Mouse (Mus musculus) mouse trophoblast stem cell (cell line): ENCODE data around the gene Gm20518.

Experiments used
- in situ Hi-C, 2 experiments: fragments of 300-500 bp; cut with MseI, MboI; formaldehyde crosslinking; loops; 2 replicates in 1 of 2; 3 replicates in 1 of 2; pipeline ENCODE4 v1.15.1; 2025

The Gm20518 gene

DNA sequence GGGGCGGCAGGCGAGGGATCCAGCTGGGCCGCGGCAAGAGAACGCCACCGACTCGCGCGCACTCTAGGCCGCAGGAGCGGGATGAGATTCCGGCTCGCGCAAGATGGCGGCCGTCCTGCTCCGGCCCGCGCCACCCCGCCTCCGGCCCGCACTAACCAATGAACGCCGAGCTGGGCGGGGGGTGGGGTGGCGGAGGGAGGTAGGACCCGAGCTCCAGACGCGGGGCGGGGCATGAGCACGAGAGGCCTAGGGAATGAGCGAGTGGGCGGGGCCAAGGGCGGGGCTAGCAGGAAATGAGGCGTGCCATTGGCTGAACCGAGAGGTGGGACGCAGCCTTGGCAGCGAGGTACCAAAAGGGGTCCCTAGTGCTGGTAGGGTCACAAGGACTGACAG, at the start of gene Gm20518:
TSS of gene Gm20518 (minus strand) at position 105 of the 393 bp plus-strand sequence.
- in situ Hi-C loops, result no loop called here

DNA sequence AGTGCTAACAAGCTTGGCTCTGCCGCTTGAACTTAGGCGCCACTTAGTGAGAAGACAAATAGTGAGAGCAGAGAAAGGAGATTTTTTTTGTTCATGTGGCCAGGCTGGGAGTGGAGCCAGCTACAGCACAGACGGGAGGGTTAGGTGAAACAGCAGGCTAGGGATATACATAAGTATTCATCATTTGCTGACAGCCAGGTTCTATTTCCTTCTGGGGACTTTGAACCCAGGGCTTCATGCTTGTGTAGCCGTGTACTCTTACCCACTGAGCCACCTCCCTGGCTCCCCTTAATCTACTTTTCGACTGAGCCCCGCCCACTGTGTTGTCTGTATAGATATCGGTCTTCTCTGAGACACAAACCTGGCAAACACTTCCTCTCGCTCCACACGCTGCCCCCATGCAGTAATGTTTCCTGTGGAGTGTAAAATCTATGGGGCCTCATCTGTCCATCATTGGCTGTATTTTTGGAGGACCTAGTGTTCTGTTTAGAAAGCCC, 47.8 kb upstream of the Gm20518 start:
- in situ Hi-C loops, result loop anchor here in 1 of 2 experiments (10.0 kb wide), 1 partner anchor 105 kb away; no protein-coding TSS in a partner anchor

DNA sequence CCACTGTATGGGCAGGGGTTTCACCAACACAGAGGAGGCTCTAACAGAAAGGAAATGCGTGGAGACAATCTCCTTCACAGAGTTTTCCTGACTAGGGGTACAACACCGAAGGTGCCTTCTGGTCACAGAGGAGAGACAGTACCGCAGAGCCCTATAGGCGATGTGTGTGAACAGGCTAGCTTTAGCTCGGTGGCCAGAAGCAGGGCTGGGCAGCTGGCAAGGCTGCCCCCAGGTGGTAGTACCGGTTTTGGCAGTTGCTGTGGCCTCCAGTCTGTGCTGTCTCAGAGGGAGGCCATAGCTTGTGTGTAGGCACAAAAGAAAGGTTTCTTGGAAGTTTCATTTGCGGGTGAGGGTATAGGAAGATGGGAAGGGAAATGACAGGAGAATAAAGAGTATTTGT, 47.4 kb upstream of the Gm20518 start:
- in situ Hi-C loops, result loop anchor here in 1 of 2 experiments (10.0 kb wide), 1 partner anchor 106 kb away; no protein-coding TSS in a partner anchor

DNA sequence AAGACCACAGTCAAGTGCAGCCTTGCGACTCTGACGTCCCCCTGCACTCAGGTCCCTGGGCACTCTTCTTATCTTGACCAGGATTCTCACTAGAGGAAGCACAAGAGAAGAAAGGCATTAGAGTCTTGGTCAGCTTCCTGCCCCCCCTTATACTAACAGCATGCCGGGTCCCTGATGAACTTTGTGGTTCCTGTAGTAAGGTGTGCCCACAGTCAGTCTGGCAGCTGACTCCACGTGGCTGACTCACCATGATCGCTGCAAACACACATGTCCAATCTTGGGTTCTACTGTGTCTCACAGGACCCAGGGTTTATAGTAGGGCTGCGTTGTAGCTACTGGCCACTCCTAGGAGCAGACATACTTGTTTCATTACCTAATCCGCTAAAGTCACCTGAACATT, 46.7 kb upstream of the Gm20518 start:
- in situ Hi-C loops, result loop anchor here in 1 of 2 experiments (10.0 kb wide), 1 partner anchor 107 kb away; no protein-coding TSS in a partner anchor

DNA sequence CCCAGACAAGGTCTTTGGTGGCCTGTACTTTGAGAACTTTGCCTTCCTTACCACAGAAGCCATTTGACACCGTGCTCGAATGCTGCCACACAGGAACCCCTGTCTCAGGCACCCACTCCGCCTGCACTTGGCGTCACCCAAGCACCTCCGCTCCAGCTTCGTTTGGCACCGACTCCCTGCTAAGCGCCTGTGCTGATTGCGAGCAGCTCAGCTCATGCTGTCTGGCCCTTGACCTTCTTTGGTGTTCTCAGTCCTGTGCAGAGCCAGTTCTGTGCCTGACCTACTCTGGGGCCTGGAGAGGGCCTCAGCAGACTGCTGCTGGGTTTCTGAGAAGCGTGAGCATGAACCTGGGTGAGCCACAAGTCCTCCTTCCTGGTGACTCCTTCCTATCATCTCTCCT, 45.3 kb upstream of the Gm20518 start:
- in situ Hi-C loops, result loop anchor here in 1 of 2 experiments (10.0 kb wide), 1 partner anchor 108 kb away; no protein-coding TSS in a partner anchor

DNA sequence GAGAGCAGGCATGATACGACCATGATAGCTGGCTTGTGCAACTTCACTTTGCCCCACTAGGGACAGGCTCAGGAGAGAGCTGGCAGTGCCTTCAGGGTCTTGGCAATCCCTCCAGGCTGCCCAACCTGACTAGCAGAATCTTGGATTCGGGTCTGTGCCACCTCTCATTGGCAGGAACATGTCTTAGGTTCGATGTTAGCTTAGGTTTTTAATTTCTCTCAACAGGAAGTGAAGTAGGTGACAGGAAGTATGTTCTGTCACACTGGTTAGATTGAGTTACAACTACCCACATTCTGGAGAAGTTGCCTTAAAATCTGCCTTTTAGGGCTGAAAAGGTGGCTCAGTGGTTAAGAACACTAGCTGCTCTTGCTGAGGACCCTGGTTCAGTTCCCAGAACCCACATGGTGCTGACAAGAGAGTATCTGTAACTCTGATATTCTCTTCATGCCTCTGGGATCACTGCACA, 43.0 kb upstream of the Gm20518 start:
- in situ Hi-C loops, result loop anchor here (5.0 to 10.0 kb wide), 2 partner anchors 108 to 110 kb away; no protein-coding TSS in a partner anchor

DNA sequence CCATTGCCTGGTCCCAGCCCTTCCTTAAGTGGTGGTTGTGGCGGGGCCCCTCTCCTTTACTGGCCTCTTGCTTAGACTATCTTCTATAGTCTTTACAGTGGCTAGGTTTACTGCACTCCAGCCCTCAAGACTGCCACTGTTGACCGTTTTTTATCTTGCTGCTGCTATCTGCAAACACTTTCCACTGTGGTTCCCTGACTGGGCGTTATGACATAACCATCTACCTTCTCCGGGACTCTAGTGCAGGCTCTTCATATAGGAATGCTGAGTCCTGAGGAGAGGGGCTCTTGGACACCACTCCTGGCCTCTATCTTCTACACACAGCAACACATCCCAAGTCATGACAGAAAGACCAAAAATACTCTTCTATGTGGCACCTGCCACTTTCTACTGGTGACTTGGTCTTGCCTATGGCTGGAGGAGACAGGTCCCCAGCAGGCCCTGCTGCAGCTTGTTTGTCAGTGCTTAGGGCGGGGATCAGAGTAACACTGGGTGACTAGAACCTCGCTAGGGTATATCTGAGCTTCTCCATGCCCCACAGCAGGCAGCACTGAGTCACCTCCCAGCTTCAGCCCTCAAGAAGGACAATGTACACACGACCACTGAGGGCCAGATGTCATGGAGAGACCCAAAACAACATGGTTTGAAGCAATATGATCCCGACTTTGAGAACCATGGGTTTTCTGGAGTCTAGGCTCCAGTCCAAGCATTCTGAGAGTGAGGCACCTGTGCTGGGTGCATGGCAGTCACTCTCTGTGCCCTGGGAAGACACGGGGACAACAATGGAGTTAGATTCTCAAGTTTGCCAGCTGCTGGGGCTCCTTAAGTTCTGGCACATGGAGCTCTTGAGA, 42.3 kb upstream of the Gm20518 start:
- in situ Hi-C loops, result loop anchor here (5.0 to 10.0 kb wide), 2 partner anchors 108 to 111 kb away; no protein-coding TSS in a partner anchor

DNA sequence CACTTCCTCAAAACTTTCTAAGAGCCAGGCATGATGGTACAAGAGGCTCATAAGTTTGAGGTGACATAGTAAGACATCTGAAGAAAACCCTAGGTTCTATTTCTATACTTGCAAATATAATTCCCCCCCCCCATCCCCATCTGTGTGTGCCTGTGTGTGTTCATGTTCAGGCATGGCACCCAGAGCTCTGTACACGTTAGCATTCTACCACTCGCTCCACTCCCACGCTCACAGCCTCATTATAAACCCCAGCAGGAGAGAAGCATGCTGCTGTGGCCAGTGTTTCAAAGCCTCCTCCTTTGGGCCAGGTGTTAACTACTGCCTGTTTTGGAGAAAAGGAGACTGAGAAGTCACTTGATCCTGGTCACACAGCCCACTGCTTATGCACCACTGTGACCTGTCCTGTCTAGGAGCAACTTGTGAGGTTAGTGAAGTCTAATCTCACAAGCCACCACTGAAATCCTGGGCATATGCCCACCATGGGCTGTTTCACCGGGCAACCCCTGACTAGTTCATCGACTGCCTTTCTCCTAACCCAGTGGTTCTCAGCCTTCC, 40.5 kb upstream of the Gm20518 start:
- in situ Hi-C loops, result loop anchor here (5.0 to 10.0 kb wide), 2 partner anchors 110 to 113 kb away; no protein-coding TSS in a partner anchor

DNA sequence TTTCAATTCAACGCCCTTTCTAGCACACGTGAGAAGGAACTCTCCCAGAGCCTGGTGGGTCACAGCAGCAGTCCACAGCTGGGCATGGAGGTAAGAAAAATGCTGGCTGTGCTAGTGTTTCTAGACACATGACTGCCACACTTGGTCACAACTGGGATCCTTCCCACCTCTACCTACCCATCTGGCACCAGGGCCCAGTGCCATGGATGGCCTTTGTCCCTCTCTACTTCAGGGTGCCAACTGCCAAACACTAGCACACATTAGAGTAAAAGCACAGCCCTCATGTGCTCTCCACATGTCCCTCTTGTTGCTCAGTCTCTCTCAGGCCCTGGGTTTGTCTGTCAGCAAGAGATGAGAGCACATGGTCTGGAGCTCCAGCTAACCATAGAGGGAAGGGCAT, 38.2 kb upstream of the Gm20518 start:
- in situ Hi-C loops, result loop anchor here (5.0 to 10.0 kb wide), 2 partner anchors 113 to 115 kb away; no protein-coding TSS in a partner anchor

DNA sequence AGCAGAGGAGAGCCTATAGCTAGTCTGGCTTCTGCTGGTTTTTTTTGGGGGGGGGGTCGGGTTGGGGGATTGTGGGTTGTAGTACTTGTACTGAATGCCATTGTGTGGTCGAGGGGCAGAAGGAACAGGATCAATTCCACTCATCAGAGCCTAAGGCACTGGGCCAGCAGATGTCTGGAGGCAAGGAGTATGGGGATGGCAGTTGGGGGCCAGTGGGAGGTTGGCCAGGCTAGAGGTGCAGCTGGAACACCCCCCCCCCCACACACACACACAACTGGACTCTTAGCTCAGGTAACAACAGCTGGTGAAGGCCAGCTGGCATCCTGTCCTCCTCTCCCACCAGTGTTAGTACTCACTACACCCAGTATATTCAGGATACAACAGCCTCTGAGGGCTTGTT, 37.7 kb upstream of the Gm20518 start:
- in situ Hi-C loops, result no loop called here

DNA sequence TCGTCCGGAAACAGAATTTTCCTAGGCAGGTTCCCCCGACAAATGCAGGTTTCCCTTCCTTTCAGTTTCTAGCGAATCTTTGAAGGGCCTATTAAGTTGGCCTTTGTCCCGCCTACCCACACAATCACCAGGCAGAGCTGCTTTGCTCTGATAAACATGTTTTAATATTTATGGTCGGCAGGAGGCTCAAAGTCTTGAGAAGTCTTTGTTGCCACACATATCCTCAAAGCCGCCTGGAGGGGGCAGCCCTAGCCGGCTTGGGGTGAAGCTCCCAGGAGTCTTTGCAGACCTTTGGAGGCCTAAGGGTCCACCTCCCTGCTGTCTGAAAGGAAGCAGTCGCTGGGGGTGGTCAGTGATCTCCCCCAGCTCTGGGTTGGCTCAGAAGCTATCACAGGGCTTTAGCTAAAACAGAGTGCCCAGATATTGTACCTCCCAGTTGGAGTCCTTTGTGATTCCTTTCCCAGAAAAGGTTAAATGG, 37.2 kb upstream of the Gm20518 start:
- in situ Hi-C loops, result no loop called here

DNA sequence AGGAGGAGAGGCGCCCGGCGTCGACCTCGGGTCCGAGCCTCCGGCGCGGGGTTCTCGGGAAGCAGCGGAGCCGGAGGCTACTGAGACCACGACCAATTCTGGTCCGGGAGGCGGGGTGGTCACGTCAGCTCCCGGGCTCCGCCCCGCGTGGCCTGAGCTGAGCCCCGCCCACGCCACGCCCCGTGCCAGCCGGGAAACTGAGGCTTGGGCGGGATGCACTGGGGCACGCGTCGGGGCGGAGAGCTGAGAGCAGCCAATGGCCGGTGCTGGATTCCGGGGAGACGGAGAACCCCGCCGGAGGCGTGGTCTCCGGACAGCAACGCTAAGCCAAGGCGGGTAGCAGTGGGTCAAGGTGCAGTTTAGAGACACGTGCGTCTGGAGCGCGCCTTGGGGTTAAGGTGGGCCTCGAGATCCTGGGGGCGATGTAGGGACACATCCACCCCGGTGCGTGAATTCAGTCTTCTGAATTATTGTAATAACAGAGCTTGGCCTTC, 36.7 kb upstream of the Gm20518 start, which contains the start of gene Slc25a1:
TSS of gene Slc25a1 (minus strand) at position 133 of the 494 bp plus-strand sequence.
- in situ Hi-C loops, result no loop called here

DNA sequence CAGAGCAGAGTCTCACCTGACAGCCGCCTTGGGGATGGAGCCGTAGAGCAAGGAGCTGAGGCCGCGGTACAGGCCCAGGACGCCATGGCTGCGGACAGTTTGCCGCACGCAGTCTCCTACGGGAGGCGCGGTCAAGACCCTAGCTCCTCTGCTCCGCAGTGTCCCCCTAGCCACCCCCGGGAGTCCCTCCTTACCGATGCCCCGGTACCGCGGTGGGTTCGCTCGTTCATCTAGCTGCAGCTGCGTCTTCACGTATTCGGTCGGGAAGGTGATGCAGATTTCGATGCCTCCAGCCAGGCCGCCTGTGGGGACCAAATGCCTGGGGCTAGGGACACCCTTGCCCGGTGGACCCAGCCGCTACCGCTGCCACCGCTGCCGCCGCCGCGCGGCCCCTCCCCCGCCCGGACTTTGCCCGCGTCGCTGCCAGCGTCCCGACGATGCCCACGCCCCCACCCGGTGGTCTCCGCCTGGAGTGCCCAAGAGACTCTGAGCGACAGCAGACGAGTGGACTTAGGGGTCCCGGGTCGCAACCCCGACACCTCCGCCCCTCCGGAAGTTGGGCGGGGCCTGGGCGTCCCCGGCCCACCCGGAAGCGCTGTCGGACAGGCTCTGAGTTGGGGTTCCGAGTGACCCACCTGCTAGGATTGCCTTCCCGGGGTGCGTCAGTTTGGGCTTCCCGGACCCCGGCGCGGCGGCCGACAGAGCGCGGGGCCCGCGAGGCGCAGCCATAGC, 36.0 kb upstream of the Gm20518 start:
- in situ Hi-C loops, result no loop called here

DNA sequence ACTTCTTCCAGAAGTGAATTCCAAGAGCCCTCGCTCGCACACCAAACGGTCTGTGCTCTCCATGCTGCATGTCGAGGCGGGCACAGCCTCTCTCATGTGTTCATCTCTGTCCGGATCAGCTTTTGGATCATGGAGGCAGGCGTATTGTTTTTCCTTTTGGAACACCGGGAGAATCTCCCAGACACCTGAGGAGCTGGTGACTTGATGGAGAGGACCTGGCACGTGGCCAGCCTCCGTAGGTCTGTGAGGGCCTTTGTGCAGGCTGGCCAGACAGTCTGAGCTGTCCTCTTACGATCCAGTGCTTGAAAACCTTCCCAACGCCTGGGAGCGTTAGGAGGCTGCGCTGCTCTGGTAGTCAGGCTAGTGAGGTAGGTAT, 30.7 kb upstream of the Gm20518 start:
- in situ Hi-C loops, result no loop called here

DNA sequence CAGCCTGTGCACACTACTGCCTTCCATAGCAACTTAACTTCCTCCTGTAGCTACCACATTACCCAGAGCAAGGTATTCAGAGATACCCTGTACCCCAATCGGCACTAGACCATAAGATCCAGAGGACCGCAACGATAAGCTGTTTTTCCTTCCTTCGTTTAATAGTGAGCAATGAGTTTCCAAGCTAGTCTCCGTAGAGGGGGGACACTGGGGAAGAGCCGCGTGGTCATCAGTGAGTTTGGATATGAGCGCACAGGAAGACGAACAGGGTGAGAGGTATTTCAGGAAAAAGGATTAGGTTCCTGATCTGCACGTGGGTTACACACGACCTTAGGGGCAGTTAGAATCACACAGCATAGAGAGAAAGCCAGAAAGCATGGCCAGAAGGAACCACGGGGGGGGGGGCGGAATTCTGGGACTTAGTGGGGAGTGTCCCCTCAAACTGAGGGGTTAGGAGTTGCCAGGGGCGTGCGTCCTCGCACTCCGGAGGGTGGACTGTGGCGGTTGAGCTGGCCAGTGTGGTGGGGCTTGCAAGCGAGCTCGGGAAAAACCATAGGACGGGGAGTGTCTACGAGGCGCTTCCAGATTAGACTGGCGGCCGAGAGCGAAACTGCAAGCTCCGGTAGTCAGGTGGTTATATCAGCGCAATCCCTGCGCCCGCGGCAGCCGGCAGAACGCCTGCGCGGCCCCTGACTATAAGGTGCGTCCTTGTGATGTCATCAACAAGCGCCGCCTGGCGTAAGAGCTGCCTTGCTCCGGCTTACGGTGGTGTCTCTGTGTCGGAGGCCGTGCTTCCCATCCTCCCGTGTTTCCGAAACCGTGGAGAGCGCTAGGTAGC, 30.1 kb upstream of the Gm20518 start:
- in situ Hi-C loops, result no loop called here

DNA sequence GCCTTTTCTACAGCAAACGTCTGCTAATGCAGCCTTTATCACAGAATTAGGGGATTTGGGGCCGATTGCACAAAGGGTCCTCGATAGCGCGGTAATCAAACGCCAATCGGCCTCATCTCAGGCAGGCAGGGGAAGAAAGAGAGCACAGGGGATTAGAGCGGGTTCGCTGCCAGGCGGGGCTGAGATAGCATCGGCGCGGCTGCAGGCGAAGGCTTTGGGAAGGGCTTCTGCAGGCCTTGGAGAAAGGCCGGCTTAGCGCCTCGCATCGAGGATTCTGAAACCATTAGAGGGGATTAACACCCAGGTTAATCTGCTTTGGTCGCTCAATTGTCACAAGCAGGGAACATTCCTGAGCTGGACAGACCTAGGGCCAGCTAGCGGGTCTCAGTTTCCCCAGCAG, 29.1 kb upstream of the Gm20518 start:
- in situ Hi-C loops, result no loop called here

DNA sequence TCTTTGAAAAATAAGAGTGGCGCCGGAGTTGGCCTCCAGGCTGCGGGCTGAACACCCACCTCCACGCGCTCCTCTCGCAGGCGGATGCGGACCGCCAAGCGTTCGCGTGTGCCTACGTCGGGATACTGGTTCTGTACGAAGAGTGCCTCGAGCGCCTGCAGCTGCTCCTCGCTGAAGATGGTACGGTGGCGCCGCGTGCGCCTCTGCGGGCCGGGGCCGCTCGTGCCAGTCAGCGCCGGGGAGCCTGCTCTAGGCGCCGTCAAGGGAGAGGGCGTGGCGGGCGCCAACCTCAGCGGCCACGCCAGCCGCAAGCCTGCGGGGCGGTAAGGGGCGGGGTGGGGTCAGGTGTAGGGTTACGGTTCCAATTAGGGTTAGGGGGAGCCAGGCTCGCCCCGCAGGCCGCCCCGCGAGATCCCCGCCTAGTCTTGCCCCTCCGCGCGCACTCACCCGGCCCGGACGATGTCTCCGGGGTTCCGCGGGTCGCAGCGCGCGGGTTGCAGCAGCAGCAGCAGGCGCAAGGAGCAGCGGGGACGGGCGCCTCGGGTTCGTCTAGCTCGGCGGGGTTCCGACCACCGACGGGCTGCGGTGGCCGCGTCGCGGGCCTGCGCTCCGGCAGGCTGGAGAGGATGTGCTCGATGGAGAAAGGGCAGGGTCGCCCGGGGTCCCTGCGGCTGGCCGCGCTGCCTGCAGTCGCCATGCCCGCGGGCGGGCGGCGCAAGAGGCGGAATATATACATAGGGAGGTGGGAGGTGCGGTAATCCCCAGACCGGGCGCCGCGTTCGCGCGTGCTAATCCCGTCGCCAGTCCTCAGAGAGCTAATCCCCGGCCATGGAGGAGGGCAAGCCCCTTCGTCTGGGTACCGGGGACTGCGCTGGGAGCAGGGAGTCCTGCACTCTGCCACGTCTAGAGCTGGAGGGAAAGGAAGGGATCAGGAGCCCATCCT, 23.1 kb upstream of the Gm20518 start, which contains the start of gene Gsc2:
TSS of gene Gsc2 (minus strand) at position 753 of the 943 bp plus-strand sequence.
- in situ Hi-C loops, result no loop called here

DNA sequence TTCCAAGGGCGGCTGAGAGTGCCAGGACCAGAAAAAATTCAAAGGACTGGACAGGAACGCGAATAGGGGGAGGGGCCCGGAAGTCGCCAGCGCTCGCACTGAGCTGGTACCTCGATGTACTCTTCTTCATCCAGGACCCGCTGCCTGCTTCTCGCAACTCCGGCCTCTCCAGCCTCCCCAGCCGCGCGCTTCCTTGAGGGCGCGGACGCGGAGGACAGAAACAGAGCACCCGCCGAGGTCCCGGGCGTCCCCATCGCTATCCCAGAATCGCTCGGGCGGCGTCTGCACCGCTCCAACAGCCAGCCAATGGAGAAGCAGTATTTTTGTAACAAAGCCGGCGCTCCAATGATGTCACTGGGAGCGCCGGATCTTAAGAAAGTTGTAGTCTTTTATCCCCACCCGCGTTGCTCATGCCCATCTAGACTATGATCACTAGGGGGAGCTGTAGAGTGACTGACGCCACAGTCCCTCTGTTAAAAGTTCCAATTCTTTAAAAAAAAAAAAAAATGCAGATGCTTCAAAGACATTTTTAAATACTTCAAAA, 19.7 kb upstream of the Gm20518 start, which contains the start of gene Ess2:
TSS of gene Ess2 (minus strand) at position 297 of the 544 bp plus-strand sequence.
- in situ Hi-C loops, result no loop called here

DNA sequence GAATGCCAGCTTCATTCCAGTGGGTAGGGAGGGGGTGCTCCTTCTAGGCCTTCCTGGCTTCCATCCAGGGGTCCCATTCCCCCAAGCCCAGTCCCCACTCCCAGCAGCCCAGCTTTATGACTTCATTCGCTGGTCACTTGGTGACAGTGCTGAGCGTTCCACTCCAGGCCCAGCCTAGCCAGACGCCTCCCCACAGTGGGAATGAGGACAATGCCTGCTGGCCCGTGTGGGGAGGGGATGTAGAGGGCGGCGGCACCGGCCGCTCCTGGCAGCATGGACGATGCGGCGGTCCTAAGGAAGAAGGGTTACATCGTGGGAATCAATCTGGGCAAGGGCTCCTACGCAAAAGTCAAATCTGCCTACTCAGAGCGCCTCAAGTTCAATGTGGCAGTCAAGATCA, 7.0 kb upstream of the Gm20518 start, which contains the start of the genes Dgcr2 and Tssk2:
TSS of gene Dgcr2 (minus strand) at position 101 of the 400 bp plus-strand sequence.
TSS of gene Tssk2 (plus strand) at position 176 of the 400 bp plus-strand sequence.
- in situ Hi-C loops, result no loop called here
